Mouse (Mus musculus) spleen, adult 2 months (tissue): ENCODE results near the gene Ethe1.

Experiments used
- CTCF ChIP-seq: fragments of 200-500 bp; IDR thresholded peaks from 2 replicates; pipeline ENCODE4 v1.5.1; 2011; ENCODE audit warnings: mild to moderate bottlenecking, inconsistent platforms; ENCODE audit not compliant: insufficient read depth, insufficient read length, insufficient replicate concordance; ENCODE audit errors: extremely low read depth
- POLR2A ChIP-seq: fragments of 200-500 bp; IDR thresholded peaks from 2 replicates; pipeline ENCODE4 v1.6.1; 2011; ENCODE audit warnings: low read depth, low read length, inconsistent platforms

GRCm38 (mm10) chr7:24568512-24568911, 18.8 kb upstream of the Ethe1 start:
- no peak for TF ChIP-seq CTCF
- no peak for TF ChIP-seq POLR2A
